Mouse (Mus musculus) bone marrow, adult 2 months (tissue): Measurements from ENCODE around the gene Palmd.

Experiments
- CTCF ChIP-seq: fragments of 200-500 bp; IDR thresholded peaks from 2 replicates; pipeline ENCODE4 v1.5.1; 2011; ENCODE audit warnings: low read length, control low read depth; ENCODE audit not compliant: control insufficient read depth, insufficient read depth
- POLR2A ChIP-seq: fragments of 200-500 bp; IDR thresholded peaks from 2 replicates; pipeline ENCODE4 v1.6.1; 2011; ENCODE audit warnings: low read depth, mild to moderate bottlenecking, control low read depth, low read length, borderline replicate concordance; ENCODE audit not compliant: control insufficient read depth

DNA sequence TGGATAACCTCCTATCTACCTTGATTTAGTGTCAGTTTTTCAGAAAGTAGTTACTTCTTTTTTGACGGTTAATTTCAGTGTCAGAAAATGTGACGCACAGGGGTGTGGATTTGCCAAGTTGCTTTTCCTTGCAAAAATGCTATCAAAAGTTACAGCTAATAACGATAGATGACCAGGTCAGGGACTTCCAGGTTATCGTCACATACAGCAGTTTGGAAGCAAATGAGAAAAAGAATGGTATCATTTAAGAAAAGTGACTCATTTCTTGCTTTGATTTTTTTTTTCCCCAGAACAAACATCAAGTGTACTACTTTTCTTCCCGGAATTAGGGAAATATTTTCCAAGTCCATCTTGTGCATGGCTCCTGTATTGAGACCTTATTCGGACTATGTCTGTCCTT lies 1.4 kb downstream of the Palmd start:
- TF ChIP-seq CTCF = no peak
- no peak for TF ChIP-seq POLR2A
